Mouse (Mus musculus) MEL-GATA-1-ER (cell line): Measurements from ENCODE around the gene Vmn2r55.
"Not testable (repeated sequence)": the region's sequence is repeated elsewhere in the genome, so short reads cannot be mapped to it uniquely, and the experiment has no call there.

Source experiments
- DNase-seq: peaks from one replicate; pipeline ENCODE4 v3.0.0-alpha.2; 2012; ENCODE audit warnings: low read depth; ENCODE audit errors: extremely low read depth

The Vmn2r55 gene

DNA sequence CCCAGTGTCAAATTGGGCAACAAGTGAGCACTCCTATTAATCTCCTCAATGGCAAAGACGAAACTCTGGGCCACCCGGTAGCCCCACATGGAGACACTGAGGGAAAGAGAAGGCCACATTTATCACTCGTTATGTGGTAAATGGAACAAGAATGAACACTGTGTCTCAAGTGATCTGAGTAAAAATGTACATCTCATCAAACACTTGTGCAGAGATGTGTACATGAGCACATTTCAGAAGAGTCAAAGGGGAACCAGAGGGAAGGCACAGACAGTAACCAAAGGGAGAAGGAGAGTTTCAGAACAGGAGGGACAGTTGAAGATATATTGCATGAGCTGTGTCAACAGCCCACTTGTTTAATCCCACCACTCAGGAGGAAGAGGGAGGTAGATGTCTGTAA is at the start of gene Vmn2r55:
Vmn2r55 (minus strand) TSS at position 101 of the 400 bp plus-strand sequence.
- DNase-seq = not testable (repeated sequence)

DNA sequence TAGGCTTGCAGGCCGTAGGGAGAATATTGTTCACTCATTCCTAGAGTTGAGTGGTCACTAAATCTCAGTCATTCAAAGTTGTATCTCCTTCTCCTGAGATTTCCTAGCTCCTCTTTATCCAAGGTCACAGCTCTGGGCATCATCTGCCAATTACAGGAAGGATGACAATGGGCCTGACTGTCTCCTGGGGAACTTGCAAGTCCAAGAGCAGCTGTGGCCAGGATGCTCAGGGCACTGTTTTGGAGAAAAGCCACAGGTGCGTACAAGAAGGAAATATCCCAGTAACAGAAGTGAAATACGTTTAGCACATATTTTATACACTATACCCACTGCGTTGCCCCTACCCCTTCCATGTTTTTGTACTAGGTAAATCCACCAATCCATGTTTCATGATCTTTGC is 44.6 kb downstream of the Vmn2r55 start, which contains the start of gene Vmn2r54:
Vmn2r54 (minus strand) TSS at position 101 of the 400 bp plus-strand sequence.
- DNase-seq = not testable (repeated sequence)

DNA sequence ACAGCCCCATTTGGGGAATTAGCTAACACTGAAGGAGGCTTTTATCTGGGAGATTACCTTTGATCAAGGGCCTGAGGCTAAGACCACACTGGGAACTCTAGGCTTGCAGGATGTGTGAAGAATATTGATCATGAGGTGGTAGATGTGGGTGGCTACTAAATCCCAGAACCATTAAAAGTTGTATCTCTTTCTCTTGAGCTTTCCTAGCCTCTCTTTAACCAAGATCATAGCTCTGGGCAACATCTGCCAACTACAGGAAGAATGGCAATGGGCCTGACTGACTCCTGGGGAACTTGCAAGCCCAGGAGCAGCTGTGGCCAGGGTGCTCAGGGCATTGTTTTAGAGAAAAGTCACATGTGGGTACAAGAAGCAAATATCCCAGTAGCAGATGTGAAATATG is 76.1 kb downstream of the Vmn2r55 start, which contains the start of gene Vmn2r53:
Vmn2r53 (minus strand) TSS at position 101 of the 400 bp plus-strand sequence.
- no peak for DNase-seq
